Mouse (Mus musculus) v-Abl transformed pro-B cells (cell line): ENCODE measurements around the gene Rnf20.

Experiments used
- in situ Hi-C, 2 experiments: fragments of 400-800 bp; cut with MboI; formaldehyde crosslinking; loops; one replicate each; pipeline ENCODE4 v1.15.1; 2025; ENCODE audit not compliant: unreplicated experiment in 2 of 2

Gene Rnf20

DNA sequence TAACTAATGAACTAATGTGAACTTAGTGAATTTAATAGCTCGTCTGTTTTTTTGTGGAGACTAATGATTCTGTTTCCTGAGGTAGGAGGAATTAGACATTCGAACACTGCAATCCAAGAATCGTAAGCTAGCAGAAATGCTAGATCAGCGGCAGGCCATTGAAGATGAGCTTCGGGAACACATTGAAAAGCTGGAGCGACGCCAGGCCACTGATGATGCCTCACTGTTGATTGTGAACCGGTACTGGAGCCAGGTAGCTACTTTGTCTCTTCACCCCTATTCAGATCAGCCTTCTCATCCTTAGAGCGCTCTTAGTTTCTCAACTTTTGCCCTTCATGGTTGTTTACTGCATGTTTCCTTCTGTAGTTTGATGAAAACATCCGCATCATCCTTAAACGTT is 6.0 kb downstream of the Rnf20 start:
- in situ Hi-C loops = loop anchor here (10.0 to 25.0 kb wide), 4 partner anchors 1173 to 1601 kb away; partner anchors contain the start of genes Erp44 (in 1 of the 2), Invs (in 1 of the 2), Nr4a3 (in 1 of the 2) and Tex10 (in 1 of the 2)

DNA sequence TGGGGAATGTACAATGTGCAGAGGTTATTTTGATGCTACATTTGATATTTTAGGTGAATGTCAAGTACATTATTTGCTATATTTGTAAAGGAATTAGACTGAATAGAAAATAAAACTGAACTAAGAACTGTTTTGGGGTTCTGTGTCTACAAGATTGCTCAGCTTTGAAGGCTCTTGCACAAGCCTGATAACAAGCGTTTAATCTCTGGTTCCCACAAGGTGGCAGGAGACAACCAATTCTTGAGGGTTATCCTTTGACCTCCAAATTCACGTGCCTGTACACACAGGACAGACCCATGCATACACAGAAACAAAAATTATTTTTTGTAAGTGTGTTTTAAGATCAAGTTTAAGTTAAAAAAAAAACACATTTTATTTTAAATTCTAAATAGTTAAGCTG is 8.1 kb downstream of the Rnf20 start:
- in situ Hi-C loops = loop anchor here (10.0 to 25.0 kb wide), 4 partner anchors 1175 to 1603 kb away; partner anchors contain the start of genes Erp44 (in 1 of the 2), Invs (in 1 of the 2), Nr4a3 (in 1 of the 2) and Tex10 (in 1 of the 2)

DNA sequence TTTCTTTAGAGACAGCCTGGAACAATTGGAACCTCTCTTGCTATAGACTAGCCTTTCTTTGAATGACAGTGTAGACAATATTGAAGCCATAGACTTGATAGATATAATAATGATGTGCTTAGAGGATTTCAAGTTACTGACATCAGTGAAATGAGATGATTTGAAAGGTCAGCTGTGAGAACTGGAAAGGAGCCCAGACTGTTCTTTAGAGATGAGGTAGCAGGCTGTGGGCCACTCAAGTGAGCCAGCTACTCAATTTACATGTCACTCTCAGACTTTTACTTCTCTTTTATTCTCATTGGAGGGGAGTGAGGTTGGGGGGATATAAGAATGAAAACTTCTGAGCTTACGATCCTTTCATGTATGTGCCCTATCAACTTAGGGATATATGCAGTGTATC is 27.6 kb downstream of the Rnf20 start:
- in situ Hi-C loops = no loop called here

DNA sequence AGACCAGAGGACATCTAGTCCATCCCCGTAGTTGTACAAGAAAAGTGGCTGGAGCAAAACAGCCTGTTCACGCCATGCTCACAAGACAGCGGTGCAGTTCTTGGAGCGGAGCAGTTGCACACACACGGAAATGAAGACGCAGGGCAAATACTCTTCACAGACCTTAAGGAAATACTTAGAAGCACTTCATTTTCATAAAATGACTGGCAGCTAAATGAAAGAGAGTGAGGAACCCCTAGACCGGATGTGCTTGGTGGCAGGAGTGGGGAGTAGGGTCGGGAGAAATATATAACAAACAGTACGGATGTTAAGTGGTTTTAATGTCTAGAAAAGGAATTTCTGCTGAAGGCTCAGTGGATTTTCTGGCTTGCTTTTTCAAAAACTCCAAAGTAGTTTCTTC is 29.9 kb downstream of the Rnf20 start:
- in situ Hi-C loops = no loop called here

DNA sequence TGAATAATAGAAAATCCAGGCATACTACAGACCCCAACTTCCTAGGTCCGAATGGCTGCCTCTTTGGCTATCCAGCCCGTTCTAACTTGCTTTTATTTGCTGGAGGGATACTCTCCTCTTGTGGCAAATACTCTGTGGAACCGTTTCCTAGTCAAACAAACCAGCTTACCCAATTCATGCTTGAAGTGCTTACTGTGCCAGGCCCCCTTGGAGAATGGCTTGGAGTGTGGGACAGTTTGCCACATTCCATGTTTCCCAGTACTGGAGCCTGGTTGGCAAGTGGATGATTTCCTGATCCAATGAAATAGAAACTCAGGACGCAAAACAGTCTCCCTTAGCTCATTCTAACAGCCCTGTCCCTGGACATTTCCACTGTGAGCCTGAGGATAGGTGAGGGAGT is 30.4 kb downstream of the Rnf20 start:
- in situ Hi-C loops = no loop called here

DNA sequence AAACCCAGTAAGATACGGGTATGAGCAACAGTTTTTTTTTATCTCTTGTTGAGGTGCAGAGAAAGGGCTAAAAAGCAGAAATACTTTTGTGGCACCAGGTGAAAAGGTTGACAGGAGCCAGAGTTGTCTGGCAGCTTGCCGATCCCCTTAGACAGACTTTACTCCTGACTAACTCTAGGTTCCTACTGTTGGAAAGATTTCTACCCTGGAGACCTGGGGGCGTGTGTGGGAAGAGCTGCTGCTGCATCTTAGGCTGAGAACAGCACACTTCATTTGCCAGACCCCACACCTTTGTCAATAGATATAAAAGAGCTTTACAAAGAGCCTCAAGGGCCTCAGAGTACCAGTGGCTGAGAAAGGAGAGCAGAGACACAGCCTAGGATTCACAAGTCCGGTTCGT is 33.0 kb downstream of the Rnf20 start:
- in situ Hi-C loops = no loop called here

DNA sequence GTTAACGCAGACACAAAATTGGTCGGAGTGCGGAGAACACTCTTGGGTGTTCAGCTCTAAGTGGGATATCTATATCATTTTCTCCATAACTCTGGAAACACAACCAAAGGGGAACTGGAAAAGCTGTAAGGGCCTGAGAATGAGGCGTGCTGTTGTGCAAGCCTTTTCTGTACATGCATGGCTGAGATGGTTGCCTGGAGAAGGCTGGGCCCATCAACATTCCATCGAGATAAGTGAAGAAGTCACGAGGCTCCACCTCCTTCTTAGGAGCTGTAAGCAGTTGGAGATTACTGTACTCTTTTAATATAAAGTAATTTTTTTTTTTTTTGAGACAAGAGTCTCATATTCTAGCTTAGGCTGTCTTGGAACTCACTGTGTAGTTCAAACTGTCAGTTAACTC is 44.3 kb downstream of the Rnf20 start:
- in situ Hi-C loops = no loop called here

DNA sequence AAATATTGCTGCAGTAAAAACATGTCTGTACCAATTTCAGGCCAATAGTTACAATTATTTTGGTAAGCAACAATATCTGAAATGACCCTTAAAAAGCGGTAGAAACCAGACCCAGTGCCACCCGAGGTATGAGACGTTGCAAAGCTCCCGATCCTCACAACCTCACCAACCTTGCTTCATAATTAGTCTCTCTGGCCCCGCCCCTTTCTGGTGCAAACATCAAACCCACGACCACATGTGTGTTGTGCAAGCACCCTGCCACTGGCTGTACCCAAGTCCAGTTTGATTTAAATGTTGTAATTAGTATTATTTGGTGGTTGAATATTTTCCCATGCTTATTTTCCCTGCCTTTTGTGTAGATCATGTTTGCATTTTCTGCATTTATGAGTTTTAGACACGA is 45.0 kb downstream of the Rnf20 start:
- in situ Hi-C loops = no loop called here

DNA sequence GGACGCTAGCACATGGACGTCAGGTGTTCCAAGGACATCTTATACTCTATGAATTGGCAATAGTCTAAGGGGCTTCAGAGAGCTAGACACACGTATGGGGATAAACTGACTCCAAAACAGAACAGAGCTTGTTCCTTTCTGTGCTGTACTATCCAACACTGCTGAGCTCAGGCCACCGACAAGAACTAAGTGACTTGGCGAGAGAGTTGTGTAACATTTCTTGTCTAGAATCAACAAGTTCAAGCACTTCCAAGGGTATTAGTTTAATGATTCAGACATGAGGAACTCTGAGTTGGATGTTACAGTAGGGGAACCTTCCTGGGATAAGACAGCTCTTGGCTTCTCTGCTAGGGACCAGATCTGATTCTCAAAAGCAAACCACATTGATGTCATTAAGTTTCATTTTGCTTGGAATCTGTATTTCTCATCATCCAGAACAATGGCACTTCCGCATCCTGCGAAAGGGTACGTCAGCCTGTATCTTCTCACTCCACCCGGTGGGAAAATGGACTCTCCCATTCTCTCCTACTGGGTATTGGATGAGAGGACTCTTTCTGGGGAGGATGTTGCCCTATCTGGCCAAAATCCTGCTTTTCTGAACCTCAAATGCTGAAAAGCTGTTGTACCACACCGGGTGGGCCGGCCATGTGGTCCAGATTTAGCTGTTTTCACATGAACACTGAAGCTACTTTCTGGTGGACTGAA is 48.5 kb downstream of the Rnf20 start:
- in situ Hi-C loops = no loop called here

DNA sequence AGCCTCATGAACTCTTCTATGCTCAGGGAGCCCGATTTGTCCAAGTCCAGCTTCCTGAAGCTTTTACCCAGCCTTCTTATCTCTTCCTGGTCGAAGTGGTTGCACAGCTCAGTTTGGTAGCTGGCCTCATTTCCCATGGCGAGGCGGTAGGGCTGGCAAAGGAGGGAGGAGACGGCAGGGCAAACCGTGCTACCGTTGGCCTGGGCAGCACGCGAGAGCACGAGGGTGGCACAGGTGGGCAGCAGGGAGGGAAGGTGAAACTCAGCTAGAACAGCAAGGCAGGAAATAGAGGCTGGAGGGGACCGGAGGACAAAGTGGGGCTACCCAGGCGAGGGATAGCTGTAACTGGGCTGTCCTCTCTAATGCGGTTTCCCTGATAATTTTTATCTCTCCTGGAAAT is 50.0 kb downstream of the Rnf20 start, which contains the start of gene Ppp3r2:
Gene Ppp3r2, minus strand, starts transcription at position 213 of the 400 bp plus-strand sequence.
- in situ Hi-C loops = no loop called here

DNA sequence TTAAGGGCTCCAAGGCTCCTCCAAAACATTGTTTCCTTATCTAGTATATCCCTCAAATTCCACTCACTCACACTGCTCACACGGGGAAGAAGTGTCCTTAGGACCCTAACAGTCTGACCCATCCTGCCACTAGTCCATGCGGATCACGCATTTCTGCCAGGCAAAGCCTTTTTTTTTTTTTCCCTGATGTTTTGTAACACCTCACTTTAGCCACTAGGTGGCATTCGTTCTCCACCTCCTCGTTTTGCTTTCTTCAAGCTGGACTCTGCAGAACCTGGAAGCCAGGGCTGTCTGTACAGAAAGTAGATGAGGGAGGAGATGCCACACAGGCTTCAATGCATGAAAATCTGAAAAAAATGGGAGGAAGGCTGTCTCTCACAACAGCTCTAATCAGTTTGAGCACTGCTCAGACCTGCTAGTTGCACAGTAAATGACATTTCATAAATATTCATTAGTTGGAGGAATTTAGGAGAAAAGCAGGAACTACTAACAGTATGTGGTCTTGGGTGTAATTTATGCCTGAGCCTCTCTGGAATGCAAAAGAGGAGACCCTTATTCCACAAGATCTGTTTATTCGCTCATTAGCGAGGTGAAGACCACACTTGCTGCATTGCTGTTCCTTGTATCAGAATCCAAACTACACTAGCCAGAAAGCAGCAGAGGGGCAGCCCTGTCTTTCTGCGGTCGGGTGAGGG is 56.9 kb downstream of the Rnf20 start:
- in situ Hi-C loops = no loop called here

DNA sequence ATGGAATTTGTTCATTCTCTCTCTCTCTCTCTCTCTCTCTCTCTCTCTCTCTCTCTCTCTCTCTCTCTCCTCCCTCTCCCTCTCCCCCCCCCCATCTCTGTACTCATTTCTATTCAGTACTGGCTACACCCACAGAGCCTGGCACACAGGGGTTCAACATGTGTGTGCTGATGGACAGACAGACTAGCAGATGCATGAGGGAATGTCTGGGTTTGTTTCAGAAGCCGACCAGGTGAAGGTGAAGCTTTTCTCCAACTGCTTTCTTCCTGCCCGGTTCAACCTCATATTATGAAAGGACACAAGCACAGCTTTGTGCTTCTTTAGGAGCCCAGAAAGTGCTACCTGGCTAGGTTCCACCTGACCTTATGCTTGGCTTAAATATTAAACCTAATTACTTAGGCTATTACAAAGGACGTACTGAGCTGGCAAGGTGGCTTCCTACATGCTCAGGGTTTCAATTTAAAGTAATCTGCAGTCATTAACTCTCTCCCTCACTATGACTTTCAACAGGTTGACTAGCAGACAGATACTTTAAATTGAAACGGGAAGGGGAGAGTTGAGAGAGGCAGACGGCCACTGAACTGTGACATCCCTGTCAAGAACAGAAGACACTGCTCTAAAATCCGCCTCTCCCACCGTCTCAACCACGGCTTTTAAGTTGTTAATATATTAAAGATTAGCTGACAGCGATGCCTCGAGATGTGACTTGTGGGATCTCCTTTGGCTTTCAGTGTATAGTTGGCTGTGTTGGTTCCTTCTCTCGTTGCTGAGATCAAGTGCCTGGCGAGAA is 59.8 kb downstream of the Rnf20 start:
- in situ Hi-C loops = no loop called here
